Mouse (Mus musculus) kidney, postnatal 25 days (tissue): ENCODE results near the gene Cmtm1.
"Not testable (repeated sequence)": the region's sequence is repeated elsewhere in the genome, so short reads cannot be mapped to it uniquely, and the experiment has no call there.

Experiments
- DNase-seq, 2 experiments: peaks; one replicate each; pipeline ENCODE4 v3.0.0; 2021; ENCODE audit warnings: mixed read lengths in 2 of 2

Gene Cmtm1

GRCm38 (mm10) chr8:104313311-104313710, 3.4 kb upstream of the Cmtm1 start:
- DNase-seq: peak in 1 of 2 experiments; percentile 30

DNA sequence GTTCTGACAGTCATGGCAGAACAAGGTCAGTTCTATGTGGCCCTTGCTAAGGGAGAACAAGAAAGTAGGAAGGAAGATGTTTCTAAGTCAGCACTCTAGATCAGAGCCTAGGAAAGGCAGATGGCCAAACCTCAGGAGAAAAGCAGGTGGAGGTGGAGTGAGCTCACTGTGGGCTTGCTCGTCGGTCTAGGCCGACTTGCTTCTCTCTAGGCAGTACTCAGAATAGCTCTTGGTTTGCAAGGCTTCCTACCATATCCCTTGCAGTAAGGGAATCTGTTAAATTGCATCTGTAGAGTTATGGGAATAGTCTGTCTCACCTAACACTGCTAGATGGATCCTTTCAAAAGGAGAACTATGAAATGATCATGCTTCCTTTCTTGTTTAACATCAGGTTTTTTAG, 2.1 kb upstream of the Cmtm1 start:
- DNase-seq: not testable (repeated sequence)

DNA sequence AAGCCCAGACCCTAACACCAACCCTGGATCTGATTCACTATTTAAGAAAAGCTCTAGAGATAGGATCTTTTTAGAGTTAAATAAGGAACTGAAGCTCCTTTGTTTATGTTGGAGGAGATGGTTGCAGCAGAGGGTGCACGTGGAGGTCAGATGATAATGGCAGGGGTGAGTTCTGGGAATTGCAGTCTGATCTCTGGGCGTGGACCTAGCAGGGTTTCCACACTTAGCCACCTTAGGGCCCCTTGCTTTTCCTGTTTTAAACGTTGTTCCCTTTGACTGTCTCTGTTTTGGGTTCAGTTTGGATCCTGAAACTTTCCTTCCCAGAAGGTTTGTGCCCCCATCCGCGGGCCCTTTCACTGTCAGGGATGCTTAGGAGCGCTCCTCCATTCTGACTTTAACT, 1.6 kb downstream of the Cmtm1 start:
- DNase-seq: not testable (repeated sequence)

DNA sequence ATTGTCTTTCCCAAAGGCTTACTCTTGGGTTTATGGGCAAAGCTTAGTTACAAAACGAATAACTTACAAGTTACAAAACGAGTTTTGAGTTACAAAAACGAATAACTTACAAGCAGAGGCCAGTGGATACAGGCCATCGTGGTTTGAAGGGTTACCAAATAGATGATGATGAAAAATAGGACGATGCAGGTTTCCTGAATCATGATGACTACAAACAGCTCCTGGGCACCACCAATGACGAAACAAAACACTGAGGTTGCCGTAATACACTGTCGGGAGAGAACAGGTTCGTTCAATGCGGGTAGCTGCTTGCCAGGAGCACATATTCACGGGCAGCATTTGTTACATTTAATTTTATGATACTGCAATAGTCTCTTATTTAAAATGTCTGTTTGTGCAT, 5.0 kb downstream of the Cmtm1 start:
- DNase-seq: no peak

DNA sequence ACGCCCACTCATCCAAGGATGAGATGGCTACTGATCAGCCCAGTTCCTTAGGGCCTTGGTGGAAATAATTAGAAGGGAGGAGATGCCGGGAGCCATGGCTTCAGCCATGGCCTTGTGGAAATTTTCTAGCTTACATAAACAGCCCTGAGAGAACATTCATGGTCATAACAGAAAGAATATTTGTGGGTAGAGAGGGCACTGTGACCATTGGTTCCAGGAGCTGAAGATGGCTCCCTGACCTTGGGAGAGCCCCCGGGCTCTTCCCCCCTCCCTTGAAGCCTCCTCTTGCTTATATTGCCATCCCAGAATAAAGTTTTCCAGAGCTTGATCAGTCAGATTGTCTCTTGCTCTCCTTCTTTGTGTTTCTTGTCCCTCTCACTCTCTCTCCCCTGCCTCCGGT, 7.4 kb downstream of the Cmtm1 start:
- not testable (repeated sequence) for DNase-seq

DNA sequence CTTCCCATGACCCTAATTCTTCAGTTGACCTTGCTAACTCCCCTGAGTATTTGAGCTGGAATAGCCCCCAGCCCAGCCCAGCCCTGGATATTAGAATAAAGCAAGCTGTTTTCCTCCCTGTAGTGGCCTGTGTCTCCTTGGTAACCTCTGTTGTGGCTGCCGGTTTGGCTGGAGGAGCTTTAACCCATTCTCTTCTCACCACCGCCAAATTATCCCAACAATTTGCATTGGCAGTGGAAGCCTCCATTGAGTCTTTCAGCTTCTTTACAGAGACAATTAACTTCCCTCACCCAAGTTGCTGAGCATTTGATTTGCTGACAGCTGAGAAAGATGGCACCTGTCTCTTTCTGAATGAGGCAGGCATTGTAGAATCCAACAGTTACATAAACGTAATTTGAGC, 8.4 kb downstream of the Cmtm1 start:
- not testable (repeated sequence) for DNase-seq

GRCm38 (mm10) chr8:104294396-104294795, 15.5 kb downstream of the Cmtm1 start:
- no peak for DNase-seq

- not testable (repeated sequence) for DNase-seq
These were observed 16.9 kb downstream of the Cmtm1 start, which contains the start of gene Cmtm2a for GRCm38 (mm10) chr8:104293081-104293480. Gene Cmtm2a, minus strand, starts transcription at chr8:104293181.

- no peak for DNase-seq
These were observed 41.0 kb downstream of the Cmtm1 start for GRCm38 (mm10) chr8:104268937-104269440.

- DNase-seq: no peak
These were observed 41.6 kb downstream of the Cmtm1 start for GRCm38 (mm10) chr8:104268368-104268767.

DNA sequence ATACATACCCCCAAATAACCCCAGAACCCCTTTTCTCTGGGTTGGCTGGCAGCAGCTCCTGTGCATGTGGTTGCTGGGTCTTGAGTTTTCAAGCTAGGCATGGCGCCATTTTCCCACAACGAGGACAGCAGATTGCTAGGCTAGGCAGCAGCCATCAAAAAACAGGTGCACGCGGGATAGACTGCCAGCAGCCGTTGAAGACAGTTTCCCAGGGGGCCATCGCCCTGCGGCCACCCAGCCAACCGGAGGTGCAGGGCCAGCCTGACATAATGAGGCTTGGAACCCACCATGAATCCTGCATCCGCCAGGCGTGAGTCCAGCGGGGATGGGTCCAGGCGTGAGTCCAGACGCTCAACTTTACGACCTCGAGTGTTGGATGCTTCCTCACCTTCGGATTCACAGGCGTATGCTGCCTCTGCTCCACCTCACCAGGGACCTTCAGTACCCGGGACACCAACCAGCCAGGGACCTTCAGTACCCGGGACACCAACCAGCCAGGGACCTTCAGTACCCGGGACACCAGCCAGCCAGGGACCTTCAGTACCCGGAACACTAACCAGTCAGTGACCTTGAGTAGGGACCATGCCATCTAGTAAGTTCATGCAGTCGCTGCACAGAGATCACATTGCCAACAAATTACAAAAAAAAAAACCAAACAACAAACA, 45.5 kb downstream of the Cmtm1 start:
- DNase-seq: not testable (repeated sequence)

DNA sequence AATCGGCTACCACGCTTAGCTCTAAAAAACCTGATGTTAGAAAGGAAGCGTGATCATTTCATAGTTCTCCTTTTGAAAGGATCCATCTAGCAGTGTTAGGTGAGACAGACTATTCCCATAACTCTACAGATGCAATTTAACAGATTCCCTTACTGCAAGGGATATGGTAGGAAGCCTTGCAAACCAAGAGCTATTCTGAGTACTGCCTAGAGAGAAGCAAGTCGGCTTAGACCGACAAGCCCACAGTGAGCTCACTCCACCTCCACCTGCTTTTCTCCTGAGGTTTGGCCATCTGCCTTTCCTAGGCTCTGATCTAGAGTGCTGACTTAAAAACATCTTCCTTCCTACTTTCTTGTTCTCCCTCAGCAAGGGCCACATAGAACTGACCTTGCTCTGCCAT, 48.1 kb downstream of the Cmtm1 start:
- not testable (repeated sequence) for DNase-seq

DNA sequence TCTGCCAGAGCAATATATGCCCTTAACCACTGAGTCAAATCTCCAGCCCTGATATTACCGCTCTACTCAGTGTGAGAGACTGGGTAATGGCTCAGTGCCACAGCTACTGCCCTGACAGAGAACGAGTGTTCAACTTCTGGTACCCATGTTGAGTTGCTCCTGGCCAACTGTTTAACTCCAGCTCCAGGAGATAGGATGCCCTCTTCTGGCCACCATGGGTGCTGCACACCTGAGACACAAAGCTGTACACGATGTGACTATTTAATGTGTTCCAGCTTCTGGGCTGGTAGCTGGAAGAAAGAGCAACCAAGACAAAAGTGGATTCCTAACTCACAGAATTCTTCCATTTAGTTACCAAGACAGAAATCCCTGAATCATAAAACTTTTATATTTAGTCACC, 56.9 kb downstream of the Cmtm1 start:
- DNase-seq: peak in 1 of 2 experiments; percentile 37

DNA sequence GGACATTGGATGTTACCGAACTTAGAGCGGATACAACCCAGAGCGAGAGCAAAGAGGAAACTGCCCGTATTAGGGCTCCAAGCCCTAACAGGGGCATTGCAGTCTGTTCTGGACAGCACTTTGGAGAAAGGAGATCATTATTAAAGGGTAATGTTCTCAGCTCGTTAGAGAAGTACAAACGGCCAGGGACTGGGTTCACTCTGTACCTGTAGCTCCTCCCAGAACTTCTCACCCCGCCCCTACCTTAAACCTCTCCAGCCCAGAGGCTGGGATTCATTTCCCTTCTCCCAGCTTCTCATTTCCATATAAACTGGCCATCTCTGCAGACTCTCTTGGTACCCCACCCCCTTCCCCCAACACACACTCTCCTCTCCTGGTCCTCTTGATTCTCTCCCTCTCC, 58.5 kb downstream of the Cmtm1 start:
- DNase-seq: peak; percentile 30 to 69

- peak; percentile 92 to 94 for DNase-seq
These were observed 59.2 kb downstream of the Cmtm1 start, which contains the start of gene Cklf for GRCm38 (mm10) chr8:104250439-104251367. Gene Cklf, plus strand, starts transcription at chr8:104250861.

DNA sequence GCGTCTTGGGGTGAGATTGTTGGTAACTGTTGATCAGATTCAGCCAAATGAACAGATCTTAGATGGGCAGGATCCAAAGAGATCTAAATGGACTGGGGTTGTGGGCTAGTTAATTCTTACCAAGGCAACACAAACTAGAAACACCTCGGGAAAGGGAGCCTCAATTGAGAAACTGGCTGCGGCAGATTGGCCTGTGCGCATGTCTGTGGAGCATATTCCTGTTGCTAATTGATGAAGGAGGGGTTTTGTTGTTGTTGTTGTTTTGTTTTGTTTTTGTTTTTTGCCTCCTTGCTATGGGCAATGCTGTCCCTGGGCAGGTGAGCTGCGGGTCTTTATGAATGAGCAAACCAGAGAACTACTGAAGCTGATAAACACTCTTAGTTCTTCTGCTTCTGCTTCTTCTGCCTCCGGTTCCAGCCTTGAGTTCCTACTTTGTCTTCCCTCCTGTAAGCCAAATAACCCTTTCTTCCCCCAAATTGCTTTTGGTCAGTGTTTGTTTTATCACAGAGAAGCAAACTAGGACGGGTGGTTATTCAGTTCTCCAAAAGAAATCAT, 60.4 kb downstream of the Cmtm1 start:
- no peak for DNase-seq

- DNase-seq: peak; percentile 84 to 90
These were observed 61.7 kb downstream of the Cmtm1 start, which contains the start of gene Tk2 for GRCm38 (mm10) chr8:104248276-104248675. Gene Tk2, minus strand, starts transcription at chr8:104248558.

GRCm38 (mm10) chr8:104247908-104248275, 62.1 kb downstream of the Cmtm1 start:
- DNase-seq: peak in 1 of 2 experiments; percentile 47

GRCm38 (mm10) chr8:104247054-104247907, 62.7 kb downstream of the Cmtm1 start:
- peak; percentile 37 to 63 for DNase-seq

DNA sequence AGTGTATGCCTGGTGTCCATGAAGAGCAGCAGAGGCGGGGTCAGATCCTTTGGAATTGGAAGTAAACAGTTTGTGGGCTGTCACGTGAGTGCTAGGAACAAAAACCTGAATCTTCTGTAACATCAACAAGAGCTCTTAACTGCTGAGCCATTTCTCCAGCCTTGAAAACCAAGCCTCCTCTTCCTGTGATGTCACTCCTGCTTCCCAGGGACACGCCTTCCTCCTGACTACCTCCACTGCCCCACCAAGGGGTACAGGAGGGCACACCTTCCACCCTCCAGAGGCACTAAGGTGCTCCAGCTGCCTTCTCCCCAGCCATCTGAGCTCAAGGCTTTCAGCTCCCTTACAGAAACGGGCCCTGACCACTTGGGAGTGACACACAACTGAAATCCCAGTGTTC, 63.3 kb downstream of the Cmtm1 start:
- DNase-seq: no peak
